Mouse (Mus musculus): Measurements from ENCODE around the gene Mdfic. TPM values are rescaled to one million over a fixed set of nuclear protein-coding genes. Genes with fewer than 3 reads are reported as not detected.
"Not testable (repeated sequence)": the region's sequence is repeated elsewhere in the genome, so short reads cannot be mapped to it uniquely, and the experiment has no call there.

Mdfic gene
- polyA plus RNA-seq (2015; fragmentation: Nextera tagmentation; extraction: Ambion mirVana), result 9.1 and 12.0 TPM in 2 replicates

DNA sequence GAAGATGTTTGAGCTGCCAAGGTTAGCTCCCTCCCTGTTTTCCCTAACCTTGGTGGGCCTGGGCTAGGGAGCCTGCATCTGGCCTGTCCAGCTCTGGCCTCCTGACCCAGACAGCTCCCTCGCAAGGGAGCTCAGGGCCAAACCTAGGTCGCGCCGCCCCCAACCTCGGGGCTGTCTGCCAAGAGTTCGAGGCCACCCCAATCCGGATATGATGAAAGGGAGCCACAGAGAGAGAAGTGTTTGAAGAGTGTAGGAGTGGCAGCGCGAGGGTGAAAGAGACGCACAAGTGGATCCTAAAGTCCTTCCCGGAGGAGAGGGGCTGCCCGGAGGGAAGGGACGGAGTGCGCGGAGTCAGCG, at the start of gene Mdfic:
Mdfic (plus strand) TSS at position 201 of the 357 bp plus-strand sequence.
- ATAC-seq, result peak; percentile 80

GRCm38 (mm10) chr6:15671364-15671763, 49.1 kb upstream of the Mdfic start:
- H3K4me3 ChIP-seq (ENCODE audit: low read depth, low read length), result no peak overlapping the region
- no peaks in the 10 kb centered on the region for H3K27me3 ChIP-seq (replicated peaks; ENCODE audit: insufficient read depth, low read length)
- no peak overlapping the region for H3K9ac ChIP-seq (replicated peaks; ENCODE audit: low read depth)
- no peaks in the 10 kb centered on the region for H3K4me1 ChIP-seq (ENCODE audit: insufficient read depth, low read depth, low read length)
- H3K4me2 ChIP-seq (replicated peaks; ENCODE audit: low read depth, low read length), result no peak overlapping the region
- H3K9me3 ChIP-seq (ENCODE audit: low read length), result no peaks in the 10 kb centered on the region
- ATAC-seq (no peak), DNase-seq (ENCODE audit: low spot score) (no peak)
- no peak overlapping the region for H3K27ac ChIP-seq (ENCODE audit: low read length)
- TF ChIP-seq EP300 (IDR thresholded peaks at IDR 0.05) (no peak), CTCF (IDR thresholded peaks at IDR 0.05) (peak; percentile 11; the same call in 1 of the 2 replicates)
- H3K36me3 ChIP-seq (ENCODE audit: insufficient read depth, low read length), result no peaks in the 10 kb centered on the region

More for the DNA sequence above, at the start of gene Mdfic:
- Histone ChIP-seq H3K4me1 (ENCODE audit: insufficient read depth, low read depth, low read length) (no peaks in the 10 kb centered on the region; the same call in 1 of the 2 replicates), H3K36me3 (ENCODE audit: insufficient read depth, low read length) (no peaks in the 10 kb centered on the region), H3K9ac (replicated peaks; ENCODE audit: low read depth) (peak within 1 kb of the TSS; percentile 90), H3K4me3 (ENCODE audit: low read depth, low read length) (peak within 1 kb of the TSS; percentile 85), H3K27me3 (replicated peaks; ENCODE audit: insufficient read depth, low read length) (no peaks in the 10 kb centered on the region), H3K9me3 (ENCODE audit: low read length) (no peaks in the 10 kb centered on the region), H3K27ac (ENCODE audit: low read length) (peak within 1 kb of the TSS; percentile 95), H3K4me2 (replicated peaks; ENCODE audit: low read depth, low read length) (peak within 1 kb of the TSS; percentile 74)
- DNase-seq (ENCODE audit: low spot score), result peak; percentile 90
- WGBS, result 0% methylated on average over 15 of the region's 16 CpGs
- TF ChIP-seq CTCF (IDR thresholded peaks at IDR 0.05) (no peak), EP300 (IDR thresholded peaks at IDR 0.05) (no peak; the same call in 1 of the 2 replicates)

DNA sequence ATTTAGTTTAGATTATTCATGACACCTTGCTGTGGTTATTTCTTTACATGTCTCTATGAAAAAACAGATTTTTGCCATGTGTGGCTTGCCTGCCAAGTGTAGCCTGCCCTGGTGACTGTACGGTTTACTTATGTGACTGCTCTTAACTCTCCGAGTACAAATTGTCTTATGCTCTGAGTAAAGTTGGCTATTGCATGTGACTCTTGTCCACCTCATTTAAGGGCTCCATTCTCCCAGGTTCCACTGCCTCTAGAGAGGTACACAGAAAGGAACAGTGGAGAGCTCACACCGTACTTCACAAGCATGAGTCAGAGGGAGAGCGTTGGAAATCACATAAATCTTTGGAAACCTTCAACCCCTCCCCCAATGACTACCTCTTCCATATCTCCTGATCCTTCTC, 10.4 kb upstream of the Mdfic start:
- Histone ChIP-seq H3K27ac (ENCODE audit: low read length) (no peak overlapping the region), H3K4me1 (ENCODE audit: insufficient read depth, low read depth, low read length) (no peaks in the 10 kb centered on the region), H3K4me2 (replicated peaks; ENCODE audit: low read depth, low read length) (no peak overlapping the region), H3K9me3 (ENCODE audit: low read length) (no peaks in the 10 kb centered on the region), H3K36me3 (ENCODE audit: insufficient read depth, low read length) (no peaks in the 10 kb centered on the region), H3K4me3 (ENCODE audit: low read depth, low read length) (no peak overlapping the region), H3K9ac (replicated peaks; ENCODE audit: low read depth) (no peak overlapping the region), H3K27me3 (replicated peaks; ENCODE audit: insufficient read depth, low read length) (no peaks in the 10 kb centered on the region)
- TF ChIP-seq CTCF (IDR thresholded peaks at IDR 0.05) (no peak), EP300 (IDR thresholded peaks at IDR 0.05) (peak; percentile 81)
- ATAC-seq, result peak; percentile 80
- DNase-seq (ENCODE audit: low spot score), result no peak
- 70% methylated on average over 4 of the region's 4 CpGs for WGBS

GRCm38 (mm10) chr6:15710706-15711105, 9.8 kb upstream of the Mdfic start:
- no peak for TF ChIP-seq CTCF (IDR thresholded peaks at IDR 0.05)
- TF ChIP-seq EP300 (IDR thresholded peaks at IDR 0.05), result no peak
- Histone ChIP-seq H3K27ac (ENCODE audit: low read length) (no peak overlapping the region), H3K4me2 (replicated peaks; ENCODE audit: low read depth, low read length) (no peak overlapping the region), H3K27me3 (replicated peaks; ENCODE audit: insufficient read depth, low read length) (no peaks in the 10 kb centered on the region), H3K4me3 (ENCODE audit: low read depth, low read length) (no peak overlapping the region), H3K36me3 (ENCODE audit: insufficient read depth, low read length) (no peaks in the 10 kb centered on the region), H3K4me1 (ENCODE audit: insufficient read depth, low read depth, low read length) (no peaks in the 10 kb centered on the region), H3K9me3 (ENCODE audit: low read length) (no peaks in the 10 kb centered on the region), H3K9ac (replicated peaks; ENCODE audit: low read depth) (no peak overlapping the region)
- ATAC-seq (no peak), DNase-seq (ENCODE audit: low spot score) (no peak)
- WGBS, result 87% methylated on average over 7 of the region's 7 CpGs

DNA sequence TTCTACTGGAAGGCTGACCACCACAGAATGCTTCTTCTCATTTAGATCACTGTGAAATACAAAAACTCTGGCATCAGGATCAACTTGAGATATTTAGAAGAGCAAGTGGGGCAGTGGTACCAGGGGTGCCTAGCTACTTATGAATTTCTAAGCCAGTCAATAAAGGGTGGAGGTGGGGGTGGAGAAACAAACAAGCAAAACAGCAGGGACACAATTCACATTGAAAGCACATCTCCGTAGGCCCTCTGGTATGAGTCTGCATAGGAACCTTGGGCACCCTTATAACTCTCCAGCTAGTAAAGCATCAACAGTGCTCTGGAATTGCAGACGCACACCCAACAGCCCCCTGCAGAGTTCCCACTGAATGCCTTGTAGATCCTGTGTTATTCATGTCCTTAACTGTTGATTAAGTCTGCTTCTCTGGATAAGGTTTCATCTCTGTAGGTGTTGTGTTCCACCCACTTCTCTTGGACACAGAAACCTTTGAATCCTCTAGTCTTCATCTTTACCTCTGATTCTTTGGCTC, 7.5 kb upstream of the Mdfic start:
- 78% methylated on average over 2 of the region's 2 CpGs for WGBS

GRCm38 (mm10) chr6:15714036-15714435, 6.4 kb upstream of the Mdfic start:
- not testable (repeated sequence) for H3K9me3 ChIP-seq (ENCODE audit: low read length); H3K9ac ChIP-seq (replicated peaks; ENCODE audit: low read depth); H3K36me3 ChIP-seq (ENCODE audit: insufficient read depth, low read length); H3K27me3 ChIP-seq (replicated peaks; ENCODE audit: insufficient read depth, low read length); H3K27ac ChIP-seq (ENCODE audit: low read length); H3K4me3 ChIP-seq (ENCODE audit: low read depth, low read length); H3K4me2 ChIP-seq (replicated peaks; ENCODE audit: low read depth, low read length); ATAC-seq; H3K4me1 ChIP-seq (ENCODE audit: insufficient read depth, low read depth, low read length); DNase-seq (ENCODE audit: low spot score)
- WGBS, result 92% methylated on average over 1 of the region's 1 CpGs

More for the DNA sequence above, 7.5 kb upstream of the Mdfic start:
- Histone ChIP-seq H3K36me3 (ENCODE audit: insufficient read depth, low read length) (no peaks in the 10 kb centered on the region), H3K27ac (ENCODE audit: low read length) (no peak overlapping the region), H3K9me3 (ENCODE audit: low read length) (no peaks in the 10 kb centered on the region), H3K27me3 (replicated peaks; ENCODE audit: insufficient read depth, low read length) (no peaks in the 10 kb centered on the region), H3K4me2 (replicated peaks; ENCODE audit: low read depth, low read length) (no peak overlapping the region), H3K4me1 (ENCODE audit: insufficient read depth, low read depth, low read length) (no peaks in the 10 kb centered on the region), H3K4me3 (ENCODE audit: low read depth, low read length) (no peak overlapping the region), H3K9ac (replicated peaks; ENCODE audit: low read depth) (no peak overlapping the region)
- DNase-seq (ENCODE audit: low spot score) (no peak), ATAC-seq (no peak)
- TF ChIP-seq EP300 (IDR thresholded peaks at IDR 0.05) (no peak), CTCF (IDR thresholded peaks at IDR 0.05) (no peak)
